Mouse (Mus musculus) erythroid progenitor cell, adult 5-6 weeks (primary cell): ENCODE data around the gene Gm14525. TPM values are rescaled to one million over a fixed set of nuclear protein-coding genes. Genes with fewer than 3 reads are reported as not detected.
"Not testable (repeated sequence)": the region's sequence is repeated elsewhere in the genome, so short reads cannot be mapped to it uniquely, and the experiment has no call there.

Experiments used
- ATAC-seq: replicated peaks from 2 replicates; pipeline ENCODE4 v1.8.0; 2016; ENCODE audit warnings: moderate number of reproducible peaks, mild to moderate bottlenecking, moderate TSS enrichment, inconsistent platforms; ENCODE audit not compliant: poor library complexity, low FRiP score, severe bottlenecking
- total RNA-seq, 2 experiments: library from RNA; stranded (forward) in 1 of 2; stranded (reverse) in 1 of 2; fragments of 150-400 nt in 1 of 2; fragments of 186-747, 209-891 nt in 1 of 2; gene quantifications; 2 replicates each; pipeline versions ENCODE4 v1.2.3 to v1.2.4; 2015 to 2017; ENCODE audit warnings: low replicate concordance in 2 of 2

Gene Gm14525
- total RNA-seq (2015; ENCODE audit: low replicate concordance) (not detected in 2 replicates), total RNA-seq (2017; ENCODE audit: low replicate concordance) (not detected in 2 replicates)

DNA sequence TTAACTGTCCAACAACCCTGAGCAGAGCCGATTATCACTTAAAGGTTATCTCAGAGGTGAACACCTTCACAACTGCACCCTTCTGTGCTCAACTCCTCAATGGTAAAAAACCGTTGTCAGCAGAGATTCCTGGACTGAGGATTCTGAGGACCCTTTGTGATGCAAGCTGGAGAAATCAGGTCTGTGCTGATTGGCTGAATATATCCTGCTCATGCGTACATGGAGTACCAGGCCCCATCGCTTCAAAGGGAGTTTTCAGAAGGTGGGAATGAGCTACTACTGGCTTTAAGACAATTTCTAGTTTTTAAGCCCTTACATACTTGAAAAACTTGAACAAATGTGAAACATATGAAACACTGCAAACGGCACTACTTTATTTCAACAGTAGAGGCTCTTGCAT is at the start of gene Gm14525:
Gm14525 (minus strand) TSS at position 101 of the 400 bp plus-strand sequence.
- not testable (repeated sequence) for ATAC-seq

Other genes starting within 250 kb of the Gm14525 start
- not detected in 2 replicates for gene Slx, start 157.1 kb downstream of the Gm14525 start, total RNA-seq (2015; ENCODE audit: low replicate concordance)
- not detected in 2 replicates for gene Slx, start 157.1 kb downstream of the Gm14525 start, total RNA-seq (2017; ENCODE audit: low replicate concordance)
- gene Gm6121, start 233.1 kb upstream of the Gm14525 start, total RNA-seq (2015; ENCODE audit: low replicate concordance) = not detected in 2 replicates
- not detected in 2 replicates for gene Gm6121, start 233.1 kb upstream of the Gm14525 start, total RNA-seq (2017; ENCODE audit: low replicate concordance)